Mouse (Mus musculus): ENCODE measurements around the gene Timm8b.
"Not testable (repeated sequence)": the region's sequence is repeated elsewhere in the genome, so short reads cannot be mapped to it uniquely, and the experiment has no call there.

The Timm8b gene

GRCm38 (mm10) chr9:50602055-50602845, 1.5 kb upstream of the Timm8b start:
- DNase-seq (ENCODE audit: low spot score in 2 of 2) = no peak

- DNase-seq (ENCODE audit: low spot score in 2 of 2) = no peak
Measured at GRCm38 (mm10) chr9:50603998-50604324, 251 bp downstream of the Timm8b start.

- DNase-seq (ENCODE audit: low spot score in 2 of 2) = no peak
Measured at GRCm38 (mm10) chr9:50604338-50604737, 628 bp downstream of the Timm8b start.

- no peak for DNase-seq (ENCODE audit: low spot score in 2 of 2)
Measured at GRCm38 (mm10) chr9:50612115-50612514, 8.4 kb downstream of the Timm8b start.

- no peak for DNase-seq (ENCODE audit: low spot score in 2 of 2)
Measured at GRCm38 (mm10) chr9:50616161-50616560, 12.5 kb downstream of the Timm8b start.

GRCm38 (mm10) chr9:50616766-50617603, 13.3 kb downstream of the Timm8b start, which contains the start of the genes Pih1d2 and Nkapd1:
Gene Pih1d2 (plus strand): TSS chr9:50617321.
Gene Nkapd1 (minus strand): TSS chr9:50617464.
- peak; percentile 89 to 91 for DNase-seq (ENCODE audit: low spot score in 2 of 2)

- no peak for DNase-seq (ENCODE audit: low spot score in 2 of 2)
Measured at GRCm38 (mm10) chr9:50617794-50618330, 14.2 kb downstream of the Timm8b start.

GRCm38 (mm10) chr9:50630903-50631302, 27.2 kb downstream of the Timm8b start:
- DNase-seq (ENCODE audit: low spot score in 2 of 2) = not testable (repeated sequence)

- DNase-seq (ENCODE audit: low spot score in 2 of 2) = no peak
Measured at GRCm38 (mm10) chr9:50632016-50632688, 28.4 kb downstream of the Timm8b start.

- DNase-seq (ENCODE audit: low spot score in 2 of 2) = no peak
Measured at GRCm38 (mm10) chr9:50633059-50633458, 29.3 kb downstream of the Timm8b start.

- DNase-seq (ENCODE audit: low spot score in 2 of 2) = no peak
Measured at GRCm38 (mm10) chr9:50634270-50634669, 30.6 kb downstream of the Timm8b start.

GRCm38 (mm10) chr9:50646826-50647370, 43.2 kb downstream of the Timm8b start:
- DNase-seq (ENCODE audit: low spot score in 2 of 2) = no peak

GRCm38 (mm10) chr9:50650503-50650902, 46.8 kb downstream of the Timm8b start:
- peak in 1 of 2 experiments; percentile 30 for DNase-seq (ENCODE audit: low spot score in 2 of 2)
